Mouse (Mus musculus): ENCODE measurements around the gene 2010111I01Rik.

DNA sequence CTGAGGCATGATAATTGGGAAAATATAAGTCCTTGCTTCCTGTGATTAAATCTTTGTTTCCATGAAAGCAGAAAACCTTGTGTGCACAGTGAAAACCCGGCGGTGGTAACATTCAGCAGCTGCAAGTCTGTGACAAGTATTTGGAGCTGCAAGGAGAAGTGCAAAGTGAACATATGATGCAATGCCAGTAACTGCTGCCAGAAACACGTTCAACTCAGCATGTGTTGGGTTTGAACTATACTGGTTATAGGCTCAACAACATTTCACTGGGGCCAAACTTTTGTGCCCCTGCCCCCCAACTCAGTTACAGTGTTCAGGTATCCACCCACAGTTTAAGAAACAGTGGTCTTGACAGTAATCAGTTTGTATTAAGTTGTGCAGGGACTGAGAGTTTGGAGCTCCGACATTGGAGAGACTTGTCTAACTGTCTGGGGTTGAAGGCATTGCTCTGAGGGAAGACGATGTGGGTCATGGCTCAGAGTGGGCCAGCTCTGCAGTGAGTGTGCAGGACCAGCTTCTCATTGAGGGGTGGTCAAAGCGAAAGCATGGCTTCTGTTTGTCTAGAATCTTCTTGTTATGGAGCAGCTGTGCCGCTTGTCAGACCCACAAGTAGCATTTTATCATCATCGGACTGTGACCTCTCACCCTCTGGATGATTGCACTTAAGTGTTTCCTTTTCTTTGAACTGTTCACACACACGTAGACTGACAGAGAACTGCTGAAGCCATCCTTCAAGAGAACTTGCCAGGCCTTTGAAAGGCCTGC is 109.4 kb downstream of the 2010111I01Rik start:
- no peak for TF ChIP-seq CTCF (IDR thresholded peaks at IDR 0.05; ENCODE audit: low read depth)
- no peak for TF ChIP-seq EP300 (IDR thresholded peaks at IDR 0.05; ENCODE audit: low read depth)

Data from heart, postnatal 0 days (tissue).